Mouse (Mus musculus) heart, postnatal 0 days (tissue): ENCODE results near the gene Zswim3. TPM values are rescaled to one million over a fixed set of nuclear protein-coding genes. Genes with fewer than 3 reads are reported as not detected.

Source experiments
- ATAC-seq: fragments of 200-750 bp; cut with Nextera tagmentation; 2 replicates; pipeline ENCODE4 v1.8.0; 2017; ENCODE audit warnings: low read depth, moderate number of reproducible peaks, moderate library complexity; ENCODE audit not compliant: insufficient read depth
- DNase-seq: peaks from one replicate; pipeline ENCODE4 v3.0.0-alpha.2; 2016; ENCODE audit warnings: low spot score
- H3K27ac ChIP-seq: fragments of 300-500 bp; sonication (generic); 2 replicates; pipeline ENCODE4 v1.5.1; 2014; ENCODE audit warnings: low read depth, mild to moderate bottlenecking
- H3K27me3 ChIP-seq: fragments of 300-500 bp; sonication (generic); 2 replicates; pipeline ENCODE4 v1.6.1; 2014; ENCODE audit warnings: low read length, mixed read lengths; ENCODE audit not compliant: control insufficient read depth, insufficient read depth
- H3K36me3 ChIP-seq: fragments of 300-500 bp; sonication (generic); replicated peaks from 2 replicates; pipeline ENCODE4 v1.6.1; 2014; ENCODE audit warnings: low read length, mixed read lengths; ENCODE audit not compliant: control insufficient read depth, insufficient read depth
- H3K4me1 ChIP-seq: fragments of 300-500 bp; sonication (generic); 2 replicates; pipeline ENCODE4 v1.6.1; 2014; ENCODE audit warnings: antibody characterized with exemption; ENCODE audit not compliant: control insufficient read depth, insufficient read depth
- H3K4me2 ChIP-seq: fragments of 300-500 bp; sonication (generic); 2 replicates; pipeline ENCODE4 v1.6.1; 2014; ENCODE audit warnings: low read depth, mild to moderate bottlenecking, low read length, moderate library complexity
- H3K4me3 ChIP-seq: fragments of 300-500 bp; sonication (generic); 2 replicates; pipeline ENCODE4 v1.5.1; 2014; ENCODE audit warnings: low read depth, low read length
- H3K9ac ChIP-seq: fragments of 300-500 bp; sonication (generic); replicated peaks from 2 replicates; pipeline ENCODE4 v1.6.1; 2014; ENCODE audit warnings: low read depth, low read length, mixed read lengths
- H3K9me3 ChIP-seq: fragments of 300-500 bp; sonication (generic); replicated peaks from 2 replicates; pipeline ENCODE4 v1.6.1; 2016; ENCODE audit warnings: low read length; ENCODE audit not compliant: control insufficient read depth
- CTCF ChIP-seq: IDR thresholded peaks from 2 replicates; pipeline ENCODE4 v1.5.1; 2016; ENCODE audit warnings: antibody characterized with exemption, control low read depth, low read depth
- EP300 ChIP-seq: IDR thresholded peaks from 2 replicates; pipeline ENCODE4 v1.6.1; 2016; ENCODE audit warnings: antibody characterized with exemption, low read depth
- WGBS: fragments of 180-500 bp; shearing (Covaris S2); extraction: QIAGEN DNeasy Blood & Tissue Kit; methylation state at CpG from one replicate; pipeline ENCODE4 v1.1.7; 2014; 5-methylcytosine and 5-hydroxymethylcytosine counted together
- polyA plus RNA-seq: library from polyadenylated mRNA; unstranded; fragments of >200 nt; fragmentation: Nextera tagmentation; extraction: Ambion mirVana; gene quantifications from 2 replicates; pipeline ENCODE4 v1.2.1, GENCODE M21; 2015
- total RNA-seq: library from RNA; depleted of rRNA; stranded (reverse); fragments of >200 nt; gene quantifications from 2 replicates; pipeline ENCODE4 v1.2.3, GENCODE M21; 2014; ENCODE audit warnings: low replicate concordance

Zswim3 gene
- total and polyA plus RNA-seq, 2 experiments from 2014 or later, result 2.8 to 3.4 TPM

DNA sequence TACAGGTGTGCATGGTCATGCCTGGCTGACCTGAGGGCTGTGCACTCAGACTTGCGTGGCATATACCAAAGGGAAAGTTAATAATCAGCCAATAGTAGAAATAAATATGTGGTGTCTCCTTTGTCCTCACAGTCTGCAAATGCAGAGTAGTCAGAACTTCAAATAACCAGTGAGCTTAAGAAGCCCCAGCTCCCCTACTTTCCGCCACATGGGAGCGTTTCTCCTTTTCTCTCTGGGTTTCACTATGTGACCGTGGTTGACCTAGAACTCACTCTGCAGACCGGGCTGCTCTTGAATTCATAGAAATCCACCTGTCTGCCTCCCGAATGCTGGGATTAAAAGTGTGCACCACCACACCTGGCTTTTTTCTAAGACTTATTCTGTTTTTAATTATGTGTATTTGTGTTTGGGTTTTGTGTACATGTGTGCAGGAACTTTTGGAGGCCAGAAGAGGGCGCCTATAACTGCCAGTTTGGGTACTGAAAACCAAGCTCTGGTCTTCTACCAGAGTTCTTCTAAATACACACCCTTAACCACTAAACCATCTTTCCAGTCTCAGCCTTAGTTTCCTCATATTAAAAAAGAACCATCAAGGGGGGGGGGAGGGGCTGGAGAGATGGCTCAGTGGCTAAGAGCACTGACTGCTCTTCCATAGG is 20.8 kb upstream of the Zswim3 start:
- Histone ChIP-seq H3K9ac (no peak overlapping the region), H3K36me3 (peaks cover 8% of the 10 kb centered on the region; the same call in 1 of the 2 replicates), H3K4me2 (no peak overlapping the region), H3K9me3 (no peaks in the 10 kb centered on the region), H3K27ac (no peak overlapping the region), H3K4me3 (no peak overlapping the region), H3K27me3 (no peaks in the 10 kb centered on the region), H3K4me1 (peaks cover 20% of the 10 kb centered on the region)
- no peak for DNase-seq
- no peak for ATAC-seq
- WGBS, result 77% methylated on average over 7 of the region's 7 CpGs
- TF ChIP-seq CTCF, result peak; percentile 21; the same call in 1 of the 2 replicates
- no peak for TF ChIP-seq EP300

DNA sequence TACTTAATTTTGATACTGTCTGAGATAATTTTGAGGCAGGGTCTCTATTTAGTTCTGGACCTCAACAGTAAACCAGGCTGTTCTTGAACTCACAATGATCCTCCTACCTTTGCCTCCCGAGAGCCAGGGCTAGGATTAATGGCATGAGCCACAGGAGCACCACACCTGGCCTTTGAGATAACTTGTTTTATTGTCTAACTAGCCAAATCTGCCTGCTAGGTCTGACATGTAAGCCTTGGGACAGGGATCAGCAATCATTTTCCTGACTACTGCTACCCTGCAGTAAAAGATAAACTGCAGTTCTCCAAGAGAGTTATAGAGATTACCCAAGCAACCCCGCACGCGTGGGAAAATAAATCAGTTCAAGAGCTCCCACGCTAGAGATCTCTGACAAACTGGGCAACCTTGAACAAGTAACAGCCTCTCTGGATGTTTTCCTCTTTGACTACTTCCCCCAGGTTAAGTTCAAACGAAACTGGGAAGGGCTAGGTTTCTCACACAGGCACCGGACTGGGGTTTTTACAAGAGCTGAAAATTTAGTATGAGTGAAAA is 20.0 kb upstream of the Zswim3 start:
- no peak for DNase-seq
- no peak for ATAC-seq
- Histone ChIP-seq H3K9me3 (no peaks in the 10 kb centered on the region), H3K4me2 (peak overlapping the region; percentile 86), H3K27me3 (no peaks in the 10 kb centered on the region), H3K36me3 (peaks cover 9% of the 10 kb centered on the region; the same call in 1 of the 2 replicates), H3K27ac (peak overlapping the region; percentile 89), H3K4me1 (peaks cover 20% of the 10 kb centered on the region), H3K4me3 (peak overlapping the region; percentile 76), H3K9ac (peak overlapping the region; percentile 77)
- WGBS, result 6% methylated on average over 7 of the region's 7 CpGs
- no peak for TF ChIP-seq CTCF
- TF ChIP-seq EP300, result no peak

DNA sequence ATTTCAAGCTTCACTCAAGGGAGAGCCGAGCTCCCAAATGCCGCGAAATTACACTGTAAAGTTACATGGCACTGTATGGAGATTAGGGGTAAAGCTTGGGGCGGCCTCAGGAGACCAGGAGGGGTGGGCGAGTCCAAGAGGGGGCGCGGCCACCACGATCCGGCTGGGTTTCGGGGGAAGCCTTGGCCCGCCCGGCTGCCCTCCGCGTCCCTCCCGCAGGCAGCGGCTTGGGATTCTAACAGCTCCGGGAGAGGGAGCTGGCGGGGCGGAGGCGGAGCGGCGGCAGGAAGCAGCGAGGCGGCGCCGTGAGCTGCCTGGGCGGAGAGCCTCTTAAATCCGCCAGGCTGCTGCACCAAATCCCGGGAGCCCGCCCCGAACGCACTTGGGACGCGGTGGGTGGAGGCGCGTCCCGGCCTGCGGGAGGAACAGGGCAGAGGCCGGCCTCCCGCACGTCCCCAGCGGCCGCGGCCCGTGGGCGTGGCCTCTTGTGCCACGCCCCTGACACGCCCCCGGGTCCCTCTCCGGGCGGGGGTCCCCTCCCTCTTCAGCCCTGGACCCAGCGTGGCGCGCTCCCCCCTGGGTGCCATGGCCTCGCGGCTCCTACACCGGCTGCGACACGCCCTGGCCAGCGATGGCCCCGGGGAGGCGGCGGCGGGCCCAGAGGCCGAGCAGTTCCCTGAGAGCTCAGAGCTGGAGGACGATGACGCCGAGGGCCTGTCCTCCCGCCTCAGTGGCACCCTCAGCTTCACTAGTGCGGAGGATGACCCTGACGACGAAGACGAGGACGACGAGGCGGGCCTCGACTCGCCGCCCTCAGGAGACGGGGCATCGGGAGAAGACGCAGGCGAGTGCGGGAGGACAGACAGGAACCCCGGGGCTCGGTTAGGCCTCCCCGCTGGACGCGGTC is 19.2 kb upstream of the Zswim3 start, which contains the start of gene Snx21:
TSS of gene Snx21 (plus strand) at position 343 of the 907 bp plus-strand sequence.
- Histone ChIP-seq H3K27me3 (no peaks in the 10 kb centered on the region), H3K9ac (peak within 1 kb of the TSS; percentile 77), H3K27ac (peak within 1 kb of the TSS; percentile 89), H3K4me2 (peak within 1 kb of the TSS; percentile 86), H3K4me1 (peaks cover 20% of the 10 kb centered on the region), H3K9me3 (no peaks in the 10 kb centered on the region), H3K4me3 (peak within 1 kb of the TSS; percentile 76), H3K36me3 (peaks cover 14% of the 10 kb centered on the region; the same call in 1 of the 2 replicates)
- ATAC-seq, result peak; percentile 94
- peak; percentile 91 for DNase-seq
- WGBS, result 1% methylated on average over 76 of the region's 89 CpGs
- TF ChIP-seq CTCF, result peak; percentile 46
- no peak for TF ChIP-seq EP300

DNA sequence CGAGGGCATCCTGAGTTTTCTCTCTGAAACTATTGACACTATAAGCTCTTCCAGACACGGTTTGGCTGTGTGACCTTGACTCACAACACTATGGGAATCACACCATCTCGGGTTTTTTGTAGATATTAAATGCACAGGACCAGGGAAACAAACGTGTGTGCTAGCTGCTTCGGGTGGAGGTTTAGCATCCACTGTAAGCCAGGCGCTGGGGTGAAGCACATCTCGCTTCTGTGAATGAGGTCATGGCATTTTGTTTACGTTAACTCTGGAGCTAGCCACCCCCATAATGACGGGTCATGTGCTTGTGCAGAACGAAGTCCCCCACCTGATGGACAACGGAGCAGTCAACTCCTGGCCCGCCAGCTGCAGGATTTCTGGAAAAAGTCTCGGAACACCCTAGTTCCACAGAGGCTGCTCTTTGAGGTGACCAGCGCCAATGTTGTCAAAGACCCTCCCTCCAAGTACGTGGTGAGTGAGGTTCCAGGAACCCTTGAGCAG is 18.5 kb upstream of the Zswim3 start:
- TF ChIP-seq CTCF, result no peak
- no peak for TF ChIP-seq EP300
- no peaks in the 10 kb centered on the region for H3K9me3 ChIP-seq
- peaks cover 20% of the 10 kb centered on the region for H3K4me1 ChIP-seq
- H3K4me2 ChIP-seq, result peak overlapping the region; percentile 86
- WGBS, result 4% methylated on average over 15 of the region's 15 CpGs
- peaks cover 21% of the 10 kb centered on the region for H3K36me3 ChIP-seq
- peak; percentile 12; the same call in 1 of the 2 replicates for ATAC-seq
- no peaks in the 10 kb centered on the region for H3K27me3 ChIP-seq
- peak; percentile 43 for DNase-seq
- peak overlapping the region; percentile 89 for H3K27ac ChIP-seq
- peak overlapping the region; percentile 76 for H3K4me3 ChIP-seq
- H3K9ac ChIP-seq, result peak overlapping the region; percentile 77

DNA sequence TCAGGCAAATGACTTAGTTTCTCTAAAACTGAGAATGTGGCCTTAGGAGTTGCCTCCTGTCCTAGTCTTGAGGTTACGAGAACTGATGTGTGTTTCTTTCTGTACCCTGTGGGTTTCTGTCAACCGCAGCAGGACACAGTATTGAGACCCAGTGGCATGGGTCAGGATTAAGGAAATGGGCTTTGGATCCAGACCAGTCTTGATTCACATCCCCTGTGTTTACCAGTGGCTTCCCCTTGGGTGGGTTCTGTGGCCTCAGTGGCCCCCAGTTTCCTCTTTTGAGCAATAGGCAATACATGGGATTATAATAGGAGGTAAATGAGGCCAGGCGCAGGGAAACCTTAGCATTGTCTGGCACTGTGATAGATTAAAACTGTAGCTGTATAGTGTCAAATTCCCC is 17.9 kb upstream of the Zswim3 start:
- 68% methylated on average over 3 of the region's 3 CpGs for WGBS
- no peaks in the 10 kb centered on the region for H3K9me3 ChIP-seq
- peak overlapping the region; percentile 76 for H3K4me3 ChIP-seq
- no peak for DNase-seq
- TF ChIP-seq CTCF (no peak), EP300 (no peak)
- peak overlapping the region; percentile 77 for H3K9ac ChIP-seq
- H3K4me1 ChIP-seq, result peaks cover 20% of the 10 kb centered on the region
- peaks cover 27% of the 10 kb centered on the region for H3K36me3 ChIP-seq
- ATAC-seq, result no peak
- peak overlapping the region; percentile 89 for H3K27ac ChIP-seq
- peak overlapping the region; percentile 86 for H3K4me2 ChIP-seq
- H3K27me3 ChIP-seq, result no peaks in the 10 kb centered on the region
